Mouse (Mus musculus): ENCODE measurements around the gene Higd1a. TPM values are rescaled to one million over a fixed set of nuclear protein-coding genes. Genes with fewer than 3 reads are reported as not detected.

Gene Higd1a
- 114 and 151 TPM in 2 replicates for polyA plus RNA-seq (2014; fragmentation: Nextera tagmentation; extraction: Ambion mirVana)

GRCm38 (mm10) chr9:121858153-121858488 lies at the start of gene Higd1a:
TSS of gene Higd1a (minus strand) at chr9:121858362.
- Histone ChIP-seq H3K4me3 (ENCODE audit: low read depth, low read length) (peak within 1 kb of the TSS; percentile 64), H3K4me2 (ENCODE audit: low read length) (peak within 1 kb of the TSS; percentile 92), H3K27me3 (replicated peaks; ENCODE audit: control insufficient read depth, insufficient read depth, low read length) (no peaks in the 10 kb centered on the region), H3K27ac (ENCODE audit: low read depth, low read length) (peak within 1 kb of the TSS; percentile 91), H3K9ac (ENCODE audit: low read length) (peak within 1 kb of the TSS; percentile 88), H3K36me3 (ENCODE audit: control insufficient read depth, insufficient read depth, low read length) (no peaks in the 10 kb centered on the region), H3K9me3 (replicated peaks; ENCODE audit: control insufficient read depth, low read length) (no peaks in the 10 kb centered on the region), H3K4me1 (ENCODE audit: control insufficient read depth, insufficient read depth, low read length) (peaks cover 5% of the 10 kb centered on the region; the same call in 1 of the 2 replicates)
- WGBS: 6% methylated on average over 6 of the region's 6 CpGs
- ATAC-seq (no peak), DNase-seq (ENCODE audit: low spot score) (no peak)

- Histone ChIP-seq H3K27me3 (replicated peaks; ENCODE audit: control insufficient read depth, insufficient read depth, low read length) (no peaks in the 10 kb centered on the region), H3K9ac (ENCODE audit: low read length) (no peak overlapping the region), H3K4me2 (ENCODE audit: low read length) (no peak overlapping the region), H3K36me3 (ENCODE audit: control insufficient read depth, insufficient read depth, low read length) (no peaks in the 10 kb centered on the region), H3K9me3 (replicated peaks; ENCODE audit: control insufficient read depth, low read length) (no peaks in the 10 kb centered on the region), H3K4me3 (ENCODE audit: low read depth, low read length) (no peak overlapping the region), H3K4me1 (ENCODE audit: control insufficient read depth, insufficient read depth, low read length) (no peaks in the 10 kb centered on the region), H3K27ac (ENCODE audit: low read depth, low read length) (no peak overlapping the region)
- ATAC-seq (no peak), DNase-seq (ENCODE audit: low spot score) (no peak)
- 75% methylated on average over 10 of the region's 10 CpGs for WGBS
These were observed 49.4 kb upstream of the Higd1a start for GRCm38 (mm10) chr9:121907356-121908070.

- H3K9ac ChIP-seq (ENCODE audit: low read length): no peak overlapping the region
- WGBS: 89% methylated on average over 5 of the region's 5 CpGs
- no peaks in the 10 kb centered on the region for H3K9me3 ChIP-seq (replicated peaks; ENCODE audit: control insufficient read depth, low read length)
- H3K4me2 ChIP-seq (ENCODE audit: low read length): no peak overlapping the region
- H3K4me1 ChIP-seq (ENCODE audit: control insufficient read depth, insufficient read depth, low read length): no peaks in the 10 kb centered on the region
- ATAC-seq: no peak
- H3K27me3 ChIP-seq (replicated peaks; ENCODE audit: control insufficient read depth, insufficient read depth, low read length): no peaks in the 10 kb centered on the region
- no peak overlapping the region for H3K4me3 ChIP-seq (ENCODE audit: low read depth, low read length)
- DNase-seq (ENCODE audit: low spot score): no peak
- H3K27ac ChIP-seq (ENCODE audit: low read depth, low read length): no peak overlapping the region
- no peaks in the 10 kb centered on the region for H3K36me3 ChIP-seq (ENCODE audit: control insufficient read depth, insufficient read depth, low read length)
These were observed 48.3 kb upstream of the Higd1a start for GRCm38 (mm10) chr9:121906456-121906855.

- DNase-seq (ENCODE audit: low spot score) (no peak), ATAC-seq (no peak)
- Histone ChIP-seq H3K9ac (ENCODE audit: low read length) (no peak overlapping the region), H3K9me3 (replicated peaks; ENCODE audit: control insufficient read depth, low read length) (no peaks in the 10 kb centered on the region), H3K27ac (ENCODE audit: low read depth, low read length) (no peak overlapping the region), H3K4me2 (ENCODE audit: low read length) (no peak overlapping the region), H3K36me3 (ENCODE audit: control insufficient read depth, insufficient read depth, low read length) (no peaks in the 10 kb centered on the region), H3K27me3 (replicated peaks; ENCODE audit: control insufficient read depth, insufficient read depth, low read length) (no peaks in the 10 kb centered on the region), H3K4me3 (ENCODE audit: low read depth, low read length) (no peak overlapping the region), H3K4me1 (ENCODE audit: control insufficient read depth, insufficient read depth, low read length) (no peaks in the 10 kb centered on the region)
- WGBS: 82% methylated on average over 4 of the region's 4 CpGs
These were observed 47.5 kb upstream of the Higd1a start for GRCm38 (mm10) chr9:121905556-121906185.

- H3K9ac ChIP-seq (ENCODE audit: low read length): no peak overlapping the region
- H3K9me3 ChIP-seq (replicated peaks; ENCODE audit: control insufficient read depth, low read length): no peaks in the 10 kb centered on the region
- no peaks in the 10 kb centered on the region for H3K4me1 ChIP-seq (ENCODE audit: control insufficient read depth, insufficient read depth, low read length)
- no peak overlapping the region for H3K4me2 ChIP-seq (ENCODE audit: low read length)
- H3K27ac ChIP-seq (ENCODE audit: low read depth, low read length): no peak overlapping the region
- ATAC-seq: no peak
- H3K4me3 ChIP-seq (ENCODE audit: low read depth, low read length): no peak overlapping the region
- no peaks in the 10 kb centered on the region for H3K27me3 ChIP-seq (replicated peaks; ENCODE audit: control insufficient read depth, insufficient read depth, low read length)
- H3K36me3 ChIP-seq (ENCODE audit: control insufficient read depth, insufficient read depth, low read length): no peaks in the 10 kb centered on the region
- 93% methylated on average over 7 of the region's 7 CpGs for WGBS
- no peak for DNase-seq (ENCODE audit: low spot score)
These were observed 46.8 kb upstream of the Higd1a start for GRCm38 (mm10) chr9:121904946-121905345.

- Histone ChIP-seq H3K4me3 (ENCODE audit: low read depth, low read length) (no peak overlapping the region), H3K9me3 (replicated peaks; ENCODE audit: control insufficient read depth, low read length) (no peaks in the 10 kb centered on the region), H3K9ac (ENCODE audit: low read length) (no peak overlapping the region), H3K4me1 (ENCODE audit: control insufficient read depth, insufficient read depth, low read length) (no peaks in the 10 kb centered on the region), H3K27ac (ENCODE audit: low read depth, low read length) (no peak overlapping the region), H3K36me3 (ENCODE audit: control insufficient read depth, insufficient read depth, low read length) (no peaks in the 10 kb centered on the region), H3K4me2 (ENCODE audit: low read length) (no peak overlapping the region), H3K27me3 (replicated peaks; ENCODE audit: control insufficient read depth, insufficient read depth, low read length) (no peaks in the 10 kb centered on the region)
- DNase-seq (ENCODE audit: low spot score) (no peak), ATAC-seq (no peak)
- 88% methylated on average over 4 of the region's 4 CpGs for WGBS
These were observed 46.2 kb upstream of the Higd1a start for GRCm38 (mm10) chr9:121904319-121904718.

GRCm38 (mm10) chr9:121903476-121904305 lies 45.5 kb upstream of the Higd1a start:
- no peak overlapping the region for H3K4me3 ChIP-seq (ENCODE audit: low read depth, low read length)
- H3K4me2 ChIP-seq (ENCODE audit: low read length): no peak overlapping the region
- no peak overlapping the region for H3K9ac ChIP-seq (ENCODE audit: low read length)
- H3K9me3 ChIP-seq (replicated peaks; ENCODE audit: control insufficient read depth, low read length): no peaks in the 10 kb centered on the region
- H3K27me3 ChIP-seq (replicated peaks; ENCODE audit: control insufficient read depth, insufficient read depth, low read length): no peaks in the 10 kb centered on the region
- ATAC-seq: no peak
- DNase-seq (ENCODE audit: low spot score): no peak
- no peak overlapping the region for H3K27ac ChIP-seq (ENCODE audit: low read depth, low read length)
- H3K36me3 ChIP-seq (ENCODE audit: control insufficient read depth, insufficient read depth, low read length): no peaks in the 10 kb centered on the region
- no peaks in the 10 kb centered on the region for H3K4me1 ChIP-seq (ENCODE audit: control insufficient read depth, insufficient read depth, low read length)
- 82% methylated on average over 8 of the region's 8 CpGs for WGBS

- 80% methylated on average over 5 of the region's 5 CpGs for WGBS
- Histone ChIP-seq H3K4me2 (ENCODE audit: low read length) (no peak overlapping the region), H3K9ac (ENCODE audit: low read length) (no peak overlapping the region), H3K4me3 (ENCODE audit: low read depth, low read length) (no peak overlapping the region), H3K27me3 (replicated peaks; ENCODE audit: control insufficient read depth, insufficient read depth, low read length) (no peaks in the 10 kb centered on the region), H3K27ac (ENCODE audit: low read depth, low read length) (no peak overlapping the region), H3K36me3 (ENCODE audit: control insufficient read depth, insufficient read depth, low read length) (no peaks in the 10 kb centered on the region), H3K4me1 (ENCODE audit: control insufficient read depth, insufficient read depth, low read length) (no peaks in the 10 kb centered on the region), H3K9me3 (replicated peaks; ENCODE audit: control insufficient read depth, low read length) (no peaks in the 10 kb centered on the region)
- DNase-seq (ENCODE audit: low spot score) (no peak), ATAC-seq (no peak)
These were observed 43.8 kb upstream of the Higd1a start for GRCm38 (mm10) chr9:121901710-121902700.
